Mouse (Mus musculus) embryo, embryonic 10 days (tissue): ENCODE data around the gene Zfand6.

Experiments used
- DNase-seq: peaks from one replicate; pipeline ENCODE4 v3.0.0-alpha.2; 2015; ENCODE audit warnings: low spot score

The Zfand6 gene

GRCm38 (mm10) chr7:84594087-84594916 lies 95.5 kb downstream of the Zfand6 start:
- DNase-seq: peak; percentile 62

- no peak for DNase-seq
Measured at GRCm38 (mm10) chr7:84591347-84591746, 98.4 kb downstream of the Zfand6 start.

- DNase-seq: no peak
Measured at GRCm38 (mm10) chr7:84590622-84591021, 99.1 kb downstream of the Zfand6 start.

GRCm38 (mm10) chr7:84587101-84587783 lies 102.5 kb downstream of the Zfand6 start:
- DNase-seq: no peak

DNA sequence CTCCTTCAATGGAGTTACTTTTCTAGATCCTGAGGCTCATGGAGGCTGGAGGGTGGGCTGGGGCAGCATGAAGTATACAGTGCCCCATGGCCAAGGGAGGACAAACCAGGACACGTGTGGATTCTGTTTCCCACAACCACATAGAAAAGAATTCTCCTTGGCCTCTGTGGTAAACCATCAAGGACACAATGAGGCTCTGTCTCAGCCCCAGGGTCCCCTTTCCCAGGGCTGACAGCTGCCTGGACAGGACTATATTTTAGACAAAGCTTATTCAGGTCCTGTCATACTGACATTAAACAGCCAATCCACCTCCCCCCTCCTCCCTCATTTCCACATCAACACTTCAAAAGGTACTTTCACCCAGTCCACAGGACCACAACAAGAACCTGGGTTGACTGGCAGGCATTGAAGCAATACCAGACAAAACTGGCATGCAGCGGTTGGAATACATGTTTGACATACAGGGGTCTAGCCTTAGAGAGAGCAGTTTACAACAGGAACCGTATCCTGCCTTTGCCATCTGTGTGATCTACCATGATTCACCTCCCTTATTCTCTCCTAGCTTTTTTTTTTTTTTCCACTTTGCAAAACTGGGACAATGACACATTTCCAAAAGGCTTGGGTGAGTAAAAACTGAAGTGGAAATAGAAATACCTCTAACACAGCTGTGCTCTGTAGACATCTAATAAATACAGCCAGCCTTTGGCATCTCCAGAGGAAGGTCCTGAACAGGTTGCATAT lies 103.2 kb downstream of the Zfand6 start:
- no peak for DNase-seq

GRCm38 (mm10) chr7:84585086-84585485 lies 104.7 kb downstream of the Zfand6 start:
- no peak for DNase-seq

DNA sequence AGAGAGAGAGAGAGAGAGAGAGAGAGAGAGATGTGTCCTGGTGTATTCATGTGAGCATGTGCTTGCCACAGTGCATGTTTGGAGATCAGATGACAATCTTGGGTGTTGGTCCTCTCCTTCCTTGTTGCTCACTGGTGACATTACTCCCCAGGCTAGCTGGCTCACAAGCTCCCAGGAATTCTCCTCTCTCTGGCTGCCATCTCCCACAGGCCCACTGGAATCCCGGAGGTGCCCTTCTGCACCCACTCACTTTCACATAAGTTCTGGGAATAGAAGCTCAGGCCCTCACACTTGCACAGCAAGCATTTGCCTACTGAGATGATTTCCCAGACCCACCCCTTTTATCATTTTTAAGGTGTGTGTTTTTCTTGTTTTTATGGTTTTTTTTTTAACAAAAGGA lies 110.0 kb downstream of the Zfand6 start:
- no peak for DNase-seq

- no peak for DNase-seq
Measured at GRCm38 (mm10) chr7:84578841-84579240, 110.9 kb downstream of the Zfand6 start.

- no peak for DNase-seq
Measured at GRCm38 (mm10) chr7:84577034-84577433, 112.7 kb downstream of the Zfand6 start.

GRCm38 (mm10) chr7:84566200-84566599 lies 123.6 kb downstream of the Zfand6 start:
- DNase-seq: no peak

GRCm38 (mm10) chr7:84564236-84564635 lies 125.5 kb downstream of the Zfand6 start:
- DNase-seq: no peak
